Mouse (Mus musculus) midbrain, embryonic 12.5 days (tissue): ENCODE data around the gene Plcd3. TPM values are rescaled to one million over a fixed set of nuclear protein-coding genes. Genes with fewer than 3 reads are reported as not detected.

ENCODE experiments used
- ATAC-seq: fragments of 200-750 bp; cut with Nextera tagmentation; 2 replicates; pipeline ENCODE4 v1.8.0; 2017; ENCODE audit warnings: low read depth, moderate TSS enrichment, moderate library complexity; ENCODE audit not compliant: low FRiP score
- H3K27ac ChIP-seq: fragments of 300-500 bp; sonication (generic); replicated peaks from 2 replicates; pipeline ENCODE4 v1.5.1; 2016; ENCODE audit warnings: mild to moderate bottlenecking
- H3K27me3 ChIP-seq: fragments of 300-500 bp; sonication (generic); 2 replicates; pipeline ENCODE4 v1.6.1; 2016; ENCODE audit warnings: mild to moderate bottlenecking
- H3K36me3 ChIP-seq: fragments of 300-500 bp; sonication (generic); 2 replicates; pipeline ENCODE4 v1.6.1; 2016
- H3K4me1 ChIP-seq: fragments of 300-500 bp; sonication (generic); 2 replicates; pipeline ENCODE4 v1.6.1; 2016
- H3K4me2 ChIP-seq: fragments of 300-500 bp; sonication (generic); replicated peaks from 2 replicates; pipeline ENCODE4 v1.6.1; 2016; ENCODE audit warnings: mild to moderate bottlenecking, moderate library complexity
- H3K4me3 ChIP-seq: fragments of 300-500 bp; sonication (generic); 2 replicates; pipeline ENCODE4 v1.5.1; 2016; ENCODE audit warnings: mild to moderate bottlenecking
- H3K9ac ChIP-seq: fragments of 300-500 bp; sonication (generic); replicated peaks from 2 replicates; pipeline ENCODE4 v1.6.1; 2016; ENCODE audit warnings: mild to moderate bottlenecking, moderate library complexity
- H3K9me3 ChIP-seq: fragments of 300-500 bp; sonication (generic); 2 replicates; pipeline ENCODE4 v1.6.1; 2016; ENCODE audit warnings: mild to moderate bottlenecking
- WGBS: fragments of 180-500 bp; shearing (Covaris S2); methylation state at CpG from one replicate; pipeline ENCODE4 v1.1.7; 2016; 5-methylcytosine and 5-hydroxymethylcytosine counted together
- polyA plus RNA-seq: library from polyadenylated mRNA; unstranded; fragments of >200 nt; fragmentation: Nextera tagmentation; extraction: Ambion mirVana; gene quantifications from 2 replicates; pipeline ENCODE4 v1.2.1, GENCODE M21; 2016

Plcd3 gene
- polyA plus RNA-seq, 1 experiment from 2014 or later = 1.1 TPM

DNA sequence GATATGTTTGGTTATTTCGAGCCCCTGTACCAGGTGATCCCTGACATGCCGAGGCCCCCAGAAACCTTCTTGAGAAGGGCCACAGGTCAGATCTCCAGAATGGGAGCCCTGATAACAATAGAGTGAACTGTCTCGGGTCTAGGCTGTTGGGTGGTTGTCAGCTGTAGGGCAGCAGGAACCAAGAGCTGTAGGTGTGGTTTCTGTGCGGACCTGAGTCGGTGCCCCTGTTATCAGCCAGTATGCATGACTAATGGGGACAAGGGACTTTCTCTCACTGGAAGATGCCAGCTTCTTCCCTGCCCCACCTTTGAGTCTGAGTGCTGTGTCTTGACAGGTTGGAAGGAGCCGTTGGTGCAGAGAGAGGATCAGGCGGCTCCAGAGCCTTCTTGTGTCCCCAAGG is 3.0 kb upstream of the Plcd3 start:
- Histone ChIP-seq H3K27ac (no peak overlapping the region), H3K36me3 (no peaks in the 10 kb centered on the region), H3K4me2 (no peak overlapping the region), H3K27me3 (peaks cover 54% of the 10 kb centered on the region), H3K4me1 (peaks cover 16% of the 10 kb centered on the region), H3K9ac (no peak overlapping the region), H3K4me3 (no peak overlapping the region), H3K9me3 (no peaks in the 10 kb centered on the region)
- no peak for ATAC-seq
- WGBS = 79% methylated on average over 7 of the region's 7 CpGs

GRCm38 (mm10) chr11:103103621-103104020 is 2.2 kb upstream of the Plcd3 start:
- peak overlapping the region; percentile 82 for H3K4me2 ChIP-seq
- no peak overlapping the region for H3K27ac ChIP-seq
- no peak for ATAC-seq
- H3K4me3 ChIP-seq = no peak overlapping the region
- WGBS = 49% methylated on average over 8 of the region's 8 CpGs
- peaks cover 20% of the 10 kb centered on the region for H3K4me1 ChIP-seq
- peaks cover 62% of the 10 kb centered on the region for H3K27me3 ChIP-seq
- H3K36me3 ChIP-seq = no peaks in the 10 kb centered on the region
- no peaks in the 10 kb centered on the region for H3K9me3 ChIP-seq
- no peak overlapping the region for H3K9ac ChIP-seq

GRCm38 (mm10) chr11:103102725-103103349 is 1.4 kb upstream of the Plcd3 start:
- WGBS = 1% methylated on average over 35 of the region's 35 CpGs
- peak; percentile 87 for ATAC-seq
- Histone ChIP-seq H3K4me1 (peaks cover 21% of the 10 kb centered on the region), H3K9ac (no peak overlapping the region; the same call in 1 of the 2 replicates), H3K27me3 (peaks cover 66% of the 10 kb centered on the region), H3K36me3 (no peaks in the 10 kb centered on the region), H3K4me2 (peak overlapping the region; percentile 82), H3K4me3 (peak overlapping the region; percentile 46), H3K9me3 (no peaks in the 10 kb centered on the region), H3K27ac (0 out of 2 replicates have a peak overlapping the region, but pooled peaks have one; percentile 25)

GRCm38 (mm10) chr11:103101866-103102501 is 526 bp upstream of the Plcd3 start:
- Histone ChIP-seq H3K27ac (no peak overlapping the region), H3K9me3 (no peaks in the 10 kb centered on the region), H3K4me3 (peak overlapping the region; percentile 46), H3K9ac (peak overlapping the region; percentile 54), H3K36me3 (no peaks in the 10 kb centered on the region), H3K4me1 (peaks cover 29% of the 10 kb centered on the region), H3K27me3 (peaks cover 72% of the 10 kb centered on the region), H3K4me2 (peak overlapping the region; percentile 82)
- WGBS = 4% methylated on average over 30 of the region's 30 CpGs
- ATAC-seq = peak; percentile 25; the same call in 1 of the 2 replicates

- no peak for ATAC-seq
- Histone ChIP-seq H3K36me3 (no peaks in the 10 kb centered on the region), H3K4me2 (no peak overlapping the region), H3K27ac (no peak overlapping the region), H3K9me3 (no peaks in the 10 kb centered on the region), H3K4me1 (peaks cover 32% of the 10 kb centered on the region), H3K4me3 (no peak overlapping the region), H3K27me3 (peaks cover 80% of the 10 kb centered on the region), H3K9ac (no peak overlapping the region)
- WGBS = 77% methylated on average over 8 of the region's 8 CpGs
Measured at GRCm38 (mm10) chr11:103100361-103100760, 1.1 kb downstream of the Plcd3 start.

GRCm38 (mm10) chr11:103099352-103099940 is 2.0 kb downstream of the Plcd3 start:
- 51% methylated on average over 12 of the region's 12 CpGs for WGBS
- H3K27me3 ChIP-seq = peaks cover 72% of the 10 kb centered on the region
- no peak overlapping the region for H3K4me2 ChIP-seq
- ATAC-seq = no peak
- no peaks in the 10 kb centered on the region for H3K36me3 ChIP-seq
- H3K9me3 ChIP-seq = no peaks in the 10 kb centered on the region
- no peak overlapping the region; the same call in 1 of the 2 replicates for H3K9ac ChIP-seq
- H3K27ac ChIP-seq = no peak overlapping the region
- no peak overlapping the region for H3K4me3 ChIP-seq
- peaks cover 32% of the 10 kb centered on the region for H3K4me1 ChIP-seq

DNA sequence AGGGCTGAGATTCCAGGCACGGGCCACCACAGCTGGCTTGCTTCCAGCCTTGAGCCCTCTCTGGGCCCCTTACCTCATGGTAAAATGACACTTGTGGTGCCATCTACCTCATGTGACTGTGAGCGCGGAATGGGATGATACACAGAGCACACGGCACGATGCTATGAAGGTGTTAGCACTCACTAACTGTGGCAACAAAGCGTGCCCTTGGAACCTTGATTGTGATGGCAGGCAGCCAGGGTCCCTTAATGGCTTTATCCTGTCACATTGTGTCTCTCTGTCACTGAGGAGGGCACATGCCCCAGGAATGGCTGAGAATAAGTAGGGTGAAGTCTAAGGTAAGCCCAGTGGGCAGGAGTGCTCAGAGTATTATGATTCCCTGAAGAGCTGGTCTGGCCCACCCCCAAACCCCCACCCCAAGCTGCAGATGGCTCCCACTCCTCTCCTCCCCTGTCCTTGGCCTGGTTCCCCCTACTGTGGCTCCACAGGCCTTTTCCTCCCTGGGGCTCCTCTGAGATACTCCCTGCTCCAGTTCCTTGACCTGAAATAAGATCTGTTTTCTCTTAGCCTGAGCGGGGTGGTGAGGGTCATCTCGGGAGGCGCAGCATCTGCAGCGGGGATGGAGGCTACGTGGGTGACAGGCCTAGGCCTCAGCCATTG is 2.8 kb downstream of the Plcd3 start:
- Histone ChIP-seq H3K27me3 (peaks cover 64% of the 10 kb centered on the region), H3K9ac (no peak overlapping the region; the same call in 1 of the 2 replicates), H3K4me2 (no peak overlapping the region), H3K4me1 (peaks cover 32% of the 10 kb centered on the region), H3K36me3 (no peaks in the 10 kb centered on the region), H3K9me3 (no peaks in the 10 kb centered on the region), H3K4me3 (no peak overlapping the region), H3K27ac (no peak overlapping the region)
- WGBS = 76% methylated on average over 11 of the region's 11 CpGs
- ATAC-seq = no peak

GRCm38 (mm10) chr11:103096979-103097894 is 4.2 kb downstream of the Plcd3 start:
- ATAC-seq = 0 out of 2 replicates have a peak, but pooled peaks have one; percentile 17
- Histone ChIP-seq H3K27ac (no peak overlapping the region), H3K27me3 (peaks cover 55% of the 10 kb centered on the region), H3K36me3 (no peaks in the 10 kb centered on the region), H3K4me3 (no peak overlapping the region), H3K4me2 (peak overlapping the region; percentile 26), H3K9ac (no peak overlapping the region; the same call in 1 of the 2 replicates), H3K4me1 (peaks cover 28% of the 10 kb centered on the region), H3K9me3 (no peaks in the 10 kb centered on the region)
- 19% methylated on average over 22 of the region's 22 CpGs for WGBS

DNA sequence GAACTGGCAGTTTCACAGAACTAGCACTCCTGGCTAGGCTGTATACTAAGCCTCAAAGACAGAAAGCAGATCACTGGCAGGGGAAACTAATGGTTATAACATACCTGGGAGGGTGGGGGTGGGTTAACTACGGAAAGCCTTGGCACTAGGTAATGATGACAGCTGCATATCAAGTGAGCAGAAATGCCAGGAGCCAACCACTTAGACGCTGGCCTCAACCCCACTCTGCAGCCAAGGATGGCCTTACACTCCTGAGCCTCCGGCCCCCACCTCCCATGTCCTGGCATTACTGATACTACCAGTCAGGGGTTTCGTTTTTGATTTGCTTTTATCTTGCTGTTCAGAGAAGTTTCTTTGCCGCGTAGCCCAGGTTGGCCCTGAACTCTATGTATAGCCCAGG is 5.7 kb downstream of the Plcd3 start:
- H3K4me2 ChIP-seq = no peak overlapping the region
- H3K9ac ChIP-seq = no peak overlapping the region
- peaks cover 41% of the 10 kb centered on the region for H3K27me3 ChIP-seq
- no peaks in the 10 kb centered on the region for H3K36me3 ChIP-seq
- ATAC-seq = no peak
- 94% methylated on average over 6 of the region's 6 CpGs for WGBS
- no peak overlapping the region for H3K4me3 ChIP-seq
- no peak overlapping the region for H3K27ac ChIP-seq
- peaks cover 15% of the 10 kb centered on the region for H3K4me1 ChIP-seq
- no peaks in the 10 kb centered on the region for H3K9me3 ChIP-seq

GRCm38 (mm10) chr11:103095107-103095670 is 6.3 kb downstream of the Plcd3 start:
- H3K4me1 ChIP-seq = peaks cover 15% of the 10 kb centered on the region
- ATAC-seq = no peak
- no peaks in the 10 kb centered on the region for H3K9me3 ChIP-seq
- no peak overlapping the region for H3K27ac ChIP-seq
- no peaks in the 10 kb centered on the region for H3K36me3 ChIP-seq
- no peak overlapping the region for H3K4me2 ChIP-seq
- 53% methylated on average over 9 of the region's 9 CpGs for WGBS
- no peak overlapping the region for H3K4me3 ChIP-seq
- H3K9ac ChIP-seq = no peak overlapping the region
- H3K27me3 ChIP-seq = peaks cover 34% of the 10 kb centered on the region
